Mouse (Mus musculus) liver, embryonic 13.5 days (tissue): ENCODE results near the gene Figla. TPM values are rescaled to one million over a fixed set of nuclear protein-coding genes. Genes with fewer than 3 reads are reported as not detected.

Source experiments
- ATAC-seq: fragments of 200-750 bp; cut with Nextera tagmentation; 2 replicates; pipeline ENCODE4 v1.8.0; 2017; ENCODE audit warnings: low read depth, mild to moderate bottlenecking, moderate number of reproducible peaks, moderate library complexity
- DNase-seq: peaks from one replicate; pipeline ENCODE4 v3.0.0; 2022
- H3K27ac ChIP-seq: fragments of 300-500 bp; sonication (generic); 2 replicates; pipeline ENCODE4 v1.5.1; 2015; ENCODE audit warnings: moderate library complexity, mild to moderate bottlenecking, inconsistent platforms
- H3K27me3 ChIP-seq: fragments of 300-500 bp; sonication (generic); 2 replicates; pipeline ENCODE4 v1.6.1; 2015; ENCODE audit warnings: mild to moderate bottlenecking, inconsistent platforms
- H3K36me3 ChIP-seq: fragments of 300-500 bp; sonication (generic); 2 replicates; pipeline ENCODE4 v1.6.1; 2015; ENCODE audit warnings: mild to moderate bottlenecking, inconsistent platforms
- H3K4me1 ChIP-seq: fragments of 300-500 bp; sonication (generic); replicated peaks from 2 replicates; pipeline ENCODE4 v1.6.1; 2015; ENCODE audit warnings: inconsistent platforms
- H3K4me2 ChIP-seq: fragments of 300-500 bp; sonication (generic); 2 replicates; pipeline ENCODE4 v1.6.1; 2015; ENCODE audit warnings: inconsistent platforms, mild to moderate bottlenecking, moderate library complexity
- H3K4me3 ChIP-seq: fragments of 300-500 bp; sonication (generic); replicated peaks from 2 replicates; pipeline ENCODE4 v1.5.1; 2015; ENCODE audit warnings: mild to moderate bottlenecking, inconsistent platforms
- H3K9ac ChIP-seq: fragments of 300-500 bp; sonication (generic); 2 replicates; pipeline ENCODE4 v1.6.1; 2015; ENCODE audit warnings: mild to moderate bottlenecking, inconsistent platforms
- H3K9me3 ChIP-seq: fragments of 300-500 bp; sonication (generic); replicated peaks from 2 replicates; pipeline ENCODE4 v1.6.1; 2016; ENCODE audit warnings: inconsistent platforms
- WGBS: fragments of 180-500 bp; shearing (Covaris S2); methylation state at CpG from one replicate; pipeline ENCODE4 v1.1.7; 2015; ENCODE audit not compliant: insufficient replicate concordance; 5-methylcytosine and 5-hydroxymethylcytosine counted together
- polyA plus RNA-seq: library from polyadenylated mRNA; unstranded; fragments of >200 nt; fragmentation: Nextera tagmentation; extraction: Ambion mirVana; gene quantifications from 2 replicates; pipeline ENCODE4 v1.2.1, GENCODE M21; 2015

Gene Figla
- polyA plus RNA-seq, 1 experiment from 2014 or later = not detected

DNA sequence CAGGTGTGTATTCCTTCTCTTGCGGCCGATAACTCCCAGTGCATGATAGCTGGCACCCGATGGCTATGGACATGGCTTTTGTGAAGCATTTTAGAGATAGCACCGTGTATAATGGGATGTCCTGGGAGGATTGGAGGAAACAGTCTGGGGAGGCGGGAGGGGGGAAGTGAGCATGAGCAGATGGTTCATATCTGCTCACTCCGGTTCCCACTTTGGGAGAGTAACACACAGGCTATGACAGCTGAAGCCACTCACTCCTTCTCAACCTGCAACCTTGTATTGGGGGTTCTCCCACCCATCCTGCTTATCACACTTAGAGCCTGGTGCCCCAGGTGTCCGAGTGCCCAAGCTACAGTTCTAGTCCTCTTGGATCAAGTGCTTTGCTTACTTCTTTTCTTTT, 54.3 kb downstream of the Figla start:
- ATAC-seq = peak; percentile 59
- 0 out of 2 replicates have a peak, but pooled peaks cover 2% of the 10 kb centered on the region for H3K27me3 ChIP-seq
- no peak overlapping the region for H3K9ac ChIP-seq
- H3K4me2 ChIP-seq = no peak overlapping the region
- 44% methylated on average over 7 of the region's 7 CpGs for WGBS
- no peaks in the 10 kb centered on the region for H3K36me3 ChIP-seq
- H3K4me1 ChIP-seq = peaks cover 40% of the 10 kb centered on the region
- DNase-seq = no peak
- no peak overlapping the region for H3K4me3 ChIP-seq
- H3K27ac ChIP-seq = no peak overlapping the region
- no peaks in the 10 kb centered on the region for H3K9me3 ChIP-seq

Other genes starting within 250 kb of the Figla start
- not detected in 2 replicates for gene Nat8f6, start 195.2 kb upstream of the Figla start, polyA plus RNA-seq
- not detected in 2 replicates for gene Nat8f5, start 195.2 kb upstream of the Figla start, polyA plus RNA-seq
- not detected in 2 replicates for gene Nat8, start 184.1 kb upstream of the Figla start, polyA plus RNA-seq
- 0.03 TPM in 1 of 2 replicates, not detected in the other for gene Nat8f2, start 147.0 kb upstream of the Figla start, polyA plus RNA-seq
- gene Nat8f4, start 111.3 kb upstream of the Figla start, polyA plus RNA-seq = 0.86 and 1.0 TPM in 2 replicates
- gene Tprkb, start 104.3 kb upstream of the Figla start, polyA plus RNA-seq = 26.4 and 37.1 TPM in 2 replicates
- 5.0 and 5.6 TPM in 2 replicates for gene Nat8f1, start 100.5 kb upstream of the Figla start, polyA plus RNA-seq
- gene Dusp11, start 54.5 kb upstream of the Figla start, polyA plus RNA-seq = 29.0 and 40.3 TPM in 2 replicates
- gene Add2, start 12.5 kb downstream of the Figla start, polyA plus RNA-seq = 93.3 and 96.2 TPM in 2 replicates
- 1.1 and 1.2 TPM in 2 replicates for gene Tgfa, start 179.1 kb downstream of the Figla start, polyA plus RNA-seq